Mouse (Mus musculus): ENCODE data around the gene Slc26a10.

DNA sequence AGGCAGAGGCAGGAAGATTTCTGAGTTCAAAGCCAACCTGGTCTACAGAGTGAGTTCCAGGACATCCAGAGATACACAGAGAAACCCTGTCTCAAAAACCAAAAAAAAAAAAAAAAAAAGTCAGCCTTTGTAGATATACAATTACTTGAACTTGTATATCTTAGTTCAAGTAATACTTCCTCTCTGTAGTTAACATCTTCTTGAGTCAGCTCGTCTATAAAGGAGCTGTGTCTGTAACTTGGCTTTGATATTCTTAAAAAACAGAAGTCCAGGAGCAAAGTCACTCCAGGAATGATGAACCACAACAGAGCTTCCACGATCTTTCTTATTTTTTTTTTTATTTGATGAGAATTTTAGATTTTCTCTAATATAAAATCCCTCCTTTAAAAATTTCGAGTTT is 19.7 kb downstream of the Slc26a10 start:
- TF ChIP-seq CTCF (conservative IDR thresholded peaks at IDR 0.05; ENCODE audit: low read length): no peak
- TF ChIP-seq NANOG (IDR thresholded peaks at IDR 0.05; ENCODE audit: borderline replicate concordance, low read length): no peak
